ENCODE assay signal across 22 mouse cellular contexts in the genomic region with DNA sequence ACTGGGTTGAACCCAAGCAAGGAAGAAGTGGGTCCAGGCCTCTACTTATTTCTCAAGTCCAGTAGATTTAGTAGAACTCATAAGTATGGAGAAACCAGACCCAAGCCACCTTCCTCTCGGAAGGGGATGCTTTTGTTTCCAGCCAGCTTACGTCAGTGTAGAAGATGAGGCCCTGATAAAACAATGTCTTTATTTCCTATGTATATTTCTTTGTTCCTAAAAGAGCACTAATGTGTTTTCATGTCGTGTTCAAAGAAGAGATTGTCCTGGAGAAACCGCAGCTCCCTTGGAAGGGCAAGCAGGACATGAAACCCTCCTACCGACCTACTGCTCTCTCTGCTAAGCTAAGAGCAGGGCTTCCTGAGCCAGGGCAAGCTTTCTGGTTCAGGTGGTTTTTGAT. TPM values are rescaled to one million over a fixed set of nuclear protein-coding genes. Genes with fewer than 3 reads are reported as not detected.
DNase-seq lines count a peak whose midpoint lies in the region; ATAC-seq and TF ChIP-seq lines count a peak whose summit lies in the region.
"Had no signal": no experiment of that assay in that cellular context is flagged by ENCODE, and none has a peak within 500 bp of the region (broad histone marks: within the 10 kb centered on the region; RNA-seq: fewer than 3 reads in every experiment).

No protein-coding gene starts in this region.

- no peak overlapping the region for H3K4me3 ChIP-seq in heart, embryonic 12.5 days
- no peak overlapping the region for H3K4me3 ChIP-seq in heart, embryonic 10.5 days
- no peak overlapping the region for H3K4me3 ChIP-seq in lung, embryonic 16.5 days (ENCODE audit: low read length)
- no peak overlapping the region for H3K4me3 ChIP-seq in heart, postnatal 0 days (ENCODE audit: low read depth, low read length)
- H3K4me3 ChIP-seq: forebrain, embryonic 13.5 days; hindbrain, embryonic 13.5 days; kidney, embryonic 15.5 days; limb, embryonic 15.5 days; midbrain, embryonic 15.5 days; neural tube, embryonic 13.5 days had no signal

- no peak for ATAC-seq in heart, embryonic 12.5 days (ENCODE audit: insufficient number of reproducible peaks, low FRiP score)
- ATAC-seq in lung, embryonic 16.5 days (ENCODE audit: low read depth): no peak
- no peak for ATAC-seq in heart, postnatal 0 days (ENCODE audit: insufficient read depth, low read depth)
- ATAC-seq: forebrain, embryonic 13.5 days; midbrain, embryonic 15.5 days had no signal

- peaks cover 21% of the 10 kb centered on the region for H3K4me1 ChIP-seq in heart, embryonic 12.5 days (replicated peaks)
- peaks cover 16% of the 10 kb centered on the region for H3K4me1 ChIP-seq in heart, embryonic 10.5 days
- H3K4me1 ChIP-seq in lung, embryonic 16.5 days (replicated peaks; ENCODE audit: control insufficient read depth, insufficient read depth, low read length): peaks cover 20% of the 10 kb centered on the region
- H3K4me1 ChIP-seq in heart, postnatal 0 days (ENCODE audit: control insufficient read depth, insufficient read depth): 0 out of 2 replicates have a peak, but pooled peaks cover 11% of the 10 kb centered on the region
- H3K4me1 ChIP-seq: forebrain, embryonic 13.5 days; hindbrain, embryonic 13.5 days; kidney, embryonic 15.5 days; limb, embryonic 15.5 days; midbrain, embryonic 15.5 days; neural tube, embryonic 13.5 days had no signal

- H3K36me3 ChIP-seq in heart, embryonic 12.5 days: no peaks in the 10 kb centered on the region
- no peaks in the 10 kb centered on the region for H3K36me3 ChIP-seq in heart, embryonic 10.5 days
- H3K36me3 ChIP-seq in lung, embryonic 16.5 days (ENCODE audit: control insufficient read depth, insufficient read depth, low read length): no peaks in the 10 kb centered on the region
- H3K36me3 ChIP-seq in heart, postnatal 0 days (replicated peaks; ENCODE audit: control insufficient read depth, insufficient read depth, low read length): no peaks in the 10 kb centered on the region
- H3K36me3 ChIP-seq: hindbrain, embryonic 13.5 days; kidney, embryonic 15.5 days; limb, embryonic 15.5 days; midbrain, embryonic 15.5 days; neural tube, embryonic 13.5 days had no signal

- no peaks in the 10 kb centered on the region for H3K9me3 ChIP-seq in heart, embryonic 12.5 days (replicated peaks)
- H3K9me3 ChIP-seq in heart, embryonic 10.5 days: no peaks in the 10 kb centered on the region
- H3K9me3 ChIP-seq in lung, embryonic 16.5 days (ENCODE audit: control insufficient read depth, low read length): no peaks in the 10 kb centered on the region
- no peaks in the 10 kb centered on the region for H3K9me3 ChIP-seq in heart, postnatal 0 days (replicated peaks; ENCODE audit: control insufficient read depth, low read length)
- H3K9me3 ChIP-seq: forebrain, embryonic 13.5 days; hindbrain, embryonic 13.5 days; kidney, embryonic 15.5 days; limb, embryonic 15.5 days; midbrain, embryonic 15.5 days; neural tube, embryonic 13.5 days had no signal

- no peaks in the 10 kb centered on the region for H3K27me3 ChIP-seq in heart, embryonic 12.5 days (replicated peaks)
- H3K27me3 ChIP-seq in heart, embryonic 10.5 days (ENCODE audit: insufficient read depth, poor library complexity, severe bottlenecking): no peaks in the 10 kb centered on the region
- no peaks in the 10 kb centered on the region for H3K27me3 ChIP-seq in lung, embryonic 16.5 days (ENCODE audit: control insufficient read depth, insufficient read depth, low read depth, low read length)
- H3K27me3 ChIP-seq in heart, postnatal 0 days (ENCODE audit: control insufficient read depth, insufficient read depth, low read length): no peaks in the 10 kb centered on the region
- H3K27me3 ChIP-seq: forebrain, embryonic 13.5 days; kidney, embryonic 15.5 days; limb, embryonic 15.5 days; midbrain, embryonic 15.5 days; neural tube, embryonic 13.5 days had no signal

- H3K27ac ChIP-seq in heart, embryonic 12.5 days (ENCODE audit: poor library complexity, severe bottlenecking): peak overlapping the region; percentile 51; the same call in 1 of the 2 replicates
- H3K27ac ChIP-seq in heart, embryonic 10.5 days: no peak overlapping the region
- 0 out of 2 replicates have a peak overlapping the region, but pooled peaks have one; percentile 18 for H3K27ac ChIP-seq in lung, embryonic 16.5 days (ENCODE audit: low read length)
- H3K27ac ChIP-seq in heart, postnatal 0 days (ENCODE audit: low read depth): peak overlapping the region; percentile 74
- H3K27ac ChIP-seq: forebrain, embryonic 13.5 days; hindbrain, embryonic 13.5 days; kidney, embryonic 15.5 days; limb, embryonic 15.5 days; liver, embryonic 14.5 days; midbrain, embryonic 15.5 days; neural tube, embryonic 13.5 days had no signal

- H3K9ac ChIP-seq in heart, embryonic 12.5 days: no peak overlapping the region
- H3K9ac ChIP-seq in lung, embryonic 16.5 days (ENCODE audit: low read length): no peak overlapping the region
- H3K9ac ChIP-seq in heart, postnatal 0 days (replicated peaks; ENCODE audit: low read depth, low read length): no peak overlapping the region
- H3K9ac ChIP-seq: forebrain, embryonic 13.5 days; hindbrain, embryonic 13.5 days; kidney, embryonic 15.5 days; limb, embryonic 15.5 days; liver, embryonic 14.5 days; midbrain, embryonic 15.5 days; neural tube, embryonic 13.5 days had no signal

- DNase-seq in heart, embryonic 10.5 days (ENCODE audit: low spot score): no peak
- DNase-seq in lung, postnatal 4 days: no peak
- DNase-seq in heart, postnatal 0 days (ENCODE audit: low spot score): no peak
- DNase-seq in B cell, adult 2 months: no peak
- no peak for DNase-seq in natural killer cell, adult 2 months (ENCODE audit: low spot score in 2 of 2)
- DNase-seq: adrenal gland, postnatal 14 days; cerebellum, adult 8-10 months; cerebellum, postnatal 36 days; kidney, adult 11 months; kidney, postnatal 36 days; left cerebral cortex, postnatal 4 days; right cerebral cortex, postnatal 4 days; thymus, postnatal 36 days had no signal

- no peak overlapping the region for H3K4me2 ChIP-seq in heart, embryonic 12.5 days
- H3K4me2 ChIP-seq in lung, embryonic 16.5 days (ENCODE audit: low read depth, low read length): no peak overlapping the region
- no peak overlapping the region for H3K4me2 ChIP-seq in heart, postnatal 0 days (ENCODE audit: low read depth, low read length)
- H3K4me2 ChIP-seq: forebrain, embryonic 13.5 days; hindbrain, embryonic 13.5 days; kidney, embryonic 15.5 days; limb, embryonic 15.5 days; midbrain, embryonic 15.5 days; neural tube, embryonic 13.5 days had no signal

- no peak for TF ChIP-seq CTCF in heart, postnatal 0 days (IDR thresholded peaks at IDR 0.05; ENCODE audit: low read depth)

- WGBS in heart, embryonic 12.5 days: 72% methylated on average over 5 of the region's 5 CpGs
- WGBS in heart, embryonic 10.5 days: 74% methylated on average over 5 of the region's 5 CpGs
- WGBS in lung, embryonic 16.5 days: 63% methylated on average over 5 of the region's 5 CpGs
- 65% methylated on average over 5 of the region's 5 CpGs for WGBS in heart, postnatal 0 days

- TF ChIP-seq EP300 in heart, postnatal 0 days (IDR thresholded peaks at IDR 0.05; ENCODE audit: low read depth): peak; percentile 61; the same call in 1 of the 2 replicates

RNA-seq across cellular contexts. Expression of gene Itga6, which starts 20.6 kb away (rescaled TPM):
- polyA plus RNA-seq in heart, embryonic 12.5 days (2016; fragmentation: Nextera tagmentation; extraction: Ambion mirVana): 115 and 130 TPM in 2 replicates
- 93.7 and 111 TPM in 2 replicates for polyA plus RNA-seq in heart, embryonic 10.5 days (2016; fragmentation: Nextera tagmentation; extraction: Ambion mirVana)
- 62.9 and 79.0 TPM in 2 replicates for polyA plus RNA-seq in lung, embryonic 16.5 days (2015; fragmentation: Nextera tagmentation; extraction: Ambion mirVana)
- total RNA-seq in heart, postnatal 0 days (2014; rRNA removed; ENCODE audit: low replicate concordance): 69.2 and 101 TPM in 2 replicates
- 29.6 and 33.8 TPM in 2 replicates for polyA plus RNA-seq in heart, postnatal 0 days (2015; fragmentation: Nextera tagmentation; extraction: Ambion mirVana)
